Mouse (Mus musculus) skeletal muscle tissue, adult 2 months (tissue): ENCODE data around the gene Ankib1.

Experiments
- DNase-seq: peaks from one replicate; pipeline ENCODE4 v3.0.0-alpha.2; 2012; ENCODE audit warnings: low read depth, low spot score

Ankib1 gene

DNA sequence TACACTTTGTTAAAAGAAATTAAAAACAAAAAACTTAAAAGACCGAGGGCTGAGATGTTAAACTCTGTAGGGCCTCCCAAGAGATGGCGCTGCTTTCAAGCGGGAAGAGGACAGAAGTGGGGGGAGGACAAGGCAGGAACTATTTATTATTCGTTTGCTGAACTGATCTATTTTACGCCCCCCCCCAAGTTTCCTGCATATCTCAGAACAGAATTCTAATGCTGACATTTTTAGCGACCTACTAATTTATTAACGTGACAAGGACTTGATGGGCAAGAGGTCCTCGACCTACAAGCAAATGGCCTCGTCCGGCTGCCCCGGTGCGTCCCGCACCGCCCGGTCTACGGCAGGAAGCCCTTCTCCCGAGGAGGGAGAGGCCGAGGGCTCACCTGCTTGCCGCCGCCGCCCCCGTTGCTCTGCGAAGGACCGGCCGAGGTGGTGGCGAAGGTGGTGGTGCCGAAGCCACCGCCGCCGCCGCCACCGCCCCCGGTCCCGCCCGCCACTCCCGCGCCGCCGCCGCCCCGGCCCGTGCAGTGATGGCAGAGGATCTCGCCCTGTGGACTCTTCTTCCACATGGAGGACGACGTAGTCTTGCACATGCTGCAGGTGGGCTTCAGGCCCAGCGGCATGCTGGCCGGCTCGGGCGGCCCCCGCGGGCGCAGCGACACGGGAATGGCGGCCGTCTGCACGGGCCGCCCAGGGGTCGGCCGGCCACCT, 155.6 kb downstream of the Ankib1 start:
- peak; percentile 18 for DNase-seq

DNA sequence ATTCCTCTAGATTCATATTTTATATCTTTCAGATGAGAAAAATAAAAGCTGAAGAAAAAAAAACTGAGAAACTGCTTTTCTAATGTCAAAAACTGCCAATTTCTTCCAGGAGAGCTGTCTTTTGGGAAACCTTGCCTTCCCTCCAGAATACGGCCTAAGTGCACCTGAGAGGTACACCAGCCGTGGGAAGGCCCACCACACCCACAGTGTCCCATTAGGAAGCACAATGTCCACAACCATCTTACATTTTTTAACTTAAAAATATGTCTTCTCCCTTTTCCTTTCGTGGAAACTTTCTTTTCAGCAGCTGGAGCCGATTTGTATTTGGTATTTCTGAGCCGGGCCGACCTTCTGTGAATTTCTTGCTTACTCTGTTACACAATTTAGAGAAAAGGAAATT, 156.2 kb downstream of the Ankib1 start:
- no peak for DNase-seq

DNA sequence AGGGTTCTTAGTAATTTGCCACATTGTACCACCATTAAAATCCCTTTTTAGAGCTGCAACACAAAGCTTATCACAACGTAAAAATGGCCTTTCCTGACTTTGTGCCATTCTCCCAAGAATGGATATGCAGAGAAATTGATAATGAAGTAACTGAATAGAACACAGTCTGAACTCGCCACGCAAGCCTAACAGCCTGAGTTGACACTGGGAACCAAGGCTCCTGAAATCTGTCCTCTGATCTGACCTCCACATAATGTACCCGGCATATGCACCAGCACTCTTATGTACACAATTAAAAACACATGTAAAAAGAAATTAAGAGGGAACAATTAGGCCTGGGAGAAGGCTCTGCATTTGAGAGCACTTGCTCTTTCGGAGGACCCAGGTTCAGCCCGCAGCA, 157.4 kb downstream of the Ankib1 start:
- DNase-seq = no peak

DNA sequence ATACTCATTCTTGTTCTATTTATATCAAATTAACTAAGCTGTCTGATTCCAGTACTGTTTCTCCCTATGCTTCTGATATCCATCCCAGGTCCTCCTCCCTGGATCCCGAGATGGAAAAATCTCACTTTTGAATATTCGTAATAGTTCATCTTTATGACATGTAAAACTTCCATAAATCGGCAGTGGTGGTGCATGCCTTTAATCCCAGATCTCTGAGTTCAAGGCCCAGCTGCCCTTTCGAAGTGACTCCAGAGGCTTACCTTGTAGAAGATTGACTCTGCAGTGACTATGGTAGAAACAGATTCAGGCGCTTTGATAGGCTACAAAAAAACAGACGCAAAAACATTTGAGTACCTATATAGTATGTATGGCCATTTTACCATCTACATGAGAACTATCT, 158.1 kb downstream of the Ankib1 start:
- no peak for DNase-seq
